Mouse (Mus musculus) ZHBTc4 (cell line): ENCODE measurements around the gene Mmp15.

ENCODE experiments used
- DNase-seq: peaks from one replicate; pipeline ENCODE4 v3.0.0-alpha.2; 2011; ENCODE audit warnings: low read depth, low spot score

The Mmp15 gene

DNA sequence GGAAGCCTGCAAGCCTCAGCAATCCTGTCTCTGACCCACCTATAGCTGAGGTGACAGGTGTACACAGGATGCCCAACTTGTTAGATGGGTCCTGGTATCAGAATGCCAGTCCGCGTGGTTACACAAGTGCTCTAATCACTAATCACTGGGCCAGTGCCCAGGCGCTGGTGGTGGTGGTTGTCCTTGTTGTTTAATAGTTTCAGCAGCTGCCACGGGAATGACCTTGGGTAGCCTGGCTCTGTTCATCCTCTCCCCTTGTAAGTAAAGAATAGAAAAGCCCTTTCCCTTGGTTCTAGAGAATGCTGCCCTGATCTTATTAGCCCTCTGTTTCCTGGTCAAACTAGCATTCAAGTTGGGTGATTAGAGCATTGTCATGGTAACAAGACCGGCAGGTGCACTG is 10.3 kb upstream of the Mmp15 start:
- no peak for DNase-seq

- no peak for DNase-seq
These were observed 7.4 kb upstream of the Mmp15 start for GRCm38 (mm10) chr8:95344668-95345067.

- peak; percentile 66 for DNase-seq
These were observed 5.2 kb upstream of the Mmp15 start for GRCm38 (mm10) chr8:95346643-95347545.

- no peak for DNase-seq
These were observed 3.7 kb upstream of the Mmp15 start for GRCm38 (mm10) chr8:95348356-95348755.

GRCm38 (mm10) chr8:95348811-95349630 is 3.0 kb upstream of the Mmp15 start:
- no peak for DNase-seq

DNA sequence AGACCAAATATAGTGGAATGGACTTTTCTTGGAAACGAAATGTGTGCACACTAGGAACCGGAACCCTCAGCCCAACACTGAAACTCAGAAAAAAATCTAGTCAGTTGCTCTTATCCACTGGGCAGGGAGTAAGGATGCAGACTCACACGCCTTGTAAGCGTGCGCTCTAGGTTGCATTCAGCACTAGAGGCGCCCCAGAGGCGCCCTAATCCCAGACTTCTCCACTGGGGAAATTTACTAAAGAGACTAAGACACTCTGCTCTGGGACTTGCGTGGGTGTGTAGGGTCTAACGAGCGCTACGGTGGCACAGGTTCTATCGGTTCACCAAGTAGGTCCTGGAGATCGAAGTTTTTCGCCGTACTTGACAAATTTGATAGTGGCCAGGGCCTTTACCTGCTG is 607 bp upstream of the Mmp15 start:
- peak; percentile 66 for DNase-seq

GRCm38 (mm10) chr8:95352871-95353866 is 1.1 kb downstream of the Mmp15 start:
- DNase-seq, result peak; percentile 73

DNA sequence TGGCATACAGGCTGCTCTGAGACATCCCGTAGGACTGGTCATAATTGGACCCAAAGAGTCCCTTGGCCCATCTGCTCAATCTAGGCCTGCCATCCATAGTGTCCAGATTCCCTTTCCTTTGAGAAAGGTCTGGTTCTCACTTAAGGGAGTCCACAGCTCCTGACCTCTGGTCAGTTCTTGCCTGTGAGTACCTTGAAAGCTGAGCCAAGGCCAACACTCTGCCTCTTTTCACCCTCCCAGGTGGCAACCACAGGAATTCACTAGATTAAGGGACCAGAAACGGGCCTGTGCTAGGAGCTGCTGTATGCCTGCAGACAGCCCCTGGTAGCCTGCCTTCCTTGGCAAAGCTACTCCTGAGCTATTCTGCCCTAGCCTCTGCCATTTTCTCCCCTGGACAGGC is 2.5 kb downstream of the Mmp15 start:
- no peak for DNase-seq

DNA sequence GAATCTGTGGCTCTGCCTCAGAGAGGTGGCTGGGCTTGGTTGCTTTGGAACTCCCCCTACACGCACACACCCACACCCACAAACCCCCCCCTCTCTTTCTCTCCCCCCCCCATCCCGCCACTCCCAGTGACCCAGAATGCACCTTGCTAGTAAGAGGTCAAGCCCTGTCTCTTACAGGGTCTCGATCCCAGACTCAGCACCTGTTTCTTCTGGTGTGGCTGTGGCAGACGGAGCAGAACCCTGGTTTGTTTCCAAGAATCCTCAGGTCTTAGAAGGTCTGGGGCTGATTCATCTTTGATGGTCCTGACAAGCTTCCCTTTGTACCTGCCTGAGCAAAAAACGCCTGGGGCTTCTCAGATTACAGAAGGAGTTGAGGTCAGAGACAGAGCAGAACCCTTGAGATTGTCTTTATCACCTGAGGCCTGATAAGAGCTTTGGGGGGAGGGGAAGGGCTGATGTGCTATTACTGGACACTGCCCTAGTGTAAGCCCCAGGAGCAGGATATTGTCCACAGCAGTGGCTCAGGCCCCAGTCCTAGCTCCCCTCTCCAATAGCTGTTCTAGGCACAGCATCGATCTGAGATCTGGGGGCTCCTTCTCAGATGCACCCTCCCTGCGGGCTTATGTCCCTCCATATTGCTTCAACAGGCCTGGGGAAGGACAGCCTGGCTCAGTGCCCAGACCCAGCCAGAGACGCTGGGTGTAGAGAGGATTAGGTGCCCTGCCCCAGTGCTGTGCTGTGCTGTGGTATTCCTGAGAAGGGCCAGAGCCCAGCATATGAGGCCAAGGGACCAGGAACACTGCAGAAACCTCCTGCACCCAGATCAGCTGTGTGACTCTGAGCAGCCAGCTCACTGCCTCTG is 6.7 kb downstream of the Mmp15 start:
- no peak for DNase-seq

- no peak for DNase-seq
These were observed 8.3 kb downstream of the Mmp15 start for GRCm38 (mm10) chr8:95360181-95361015.

DNA sequence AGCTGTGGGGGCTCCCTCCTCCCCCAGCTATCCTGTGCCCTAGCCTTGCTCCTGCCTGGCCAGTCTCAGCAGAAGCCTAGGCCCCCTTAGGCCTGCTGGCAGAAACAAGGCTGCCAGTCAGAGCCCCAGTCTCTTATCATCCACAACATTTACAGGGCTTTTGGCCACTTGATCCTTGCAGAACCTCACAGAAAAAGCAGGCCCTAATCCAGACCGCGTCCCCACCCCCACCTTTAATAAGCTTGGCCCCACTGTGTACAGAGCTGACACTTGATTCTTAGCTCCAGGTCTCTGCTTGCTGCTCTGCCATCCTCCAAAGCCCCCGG is 8.9 kb downstream of the Mmp15 start:
- no peak for DNase-seq

DNA sequence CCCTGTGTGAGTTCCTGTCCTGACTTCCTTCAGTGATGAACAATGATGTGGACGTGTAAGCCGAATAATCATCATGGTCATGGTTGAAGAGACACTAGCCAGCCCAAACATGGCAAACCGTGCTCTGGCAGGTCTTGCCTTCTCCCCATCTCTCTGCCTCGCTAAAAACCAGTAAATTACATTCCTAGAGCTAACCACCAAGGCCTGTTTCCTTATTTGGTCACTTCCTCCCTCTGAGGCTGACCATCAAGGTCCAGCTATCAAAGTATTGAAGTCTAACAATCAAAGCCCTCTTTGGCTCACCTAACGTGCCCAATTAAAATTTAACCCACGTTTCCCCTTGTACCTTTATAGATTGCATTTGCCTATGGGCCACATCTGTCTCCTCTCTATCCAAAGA is 10.2 kb downstream of the Mmp15 start:
- DNase-seq, result no peak

GRCm38 (mm10) chr8:95363849-95364248 is 11.8 kb downstream of the Mmp15 start:
- DNase-seq, result no peak

- DNase-seq, result peak; percentile 94
These were observed 17.7 kb downstream of the Mmp15 start for GRCm38 (mm10) chr8:95369581-95370326.

GRCm38 (mm10) chr8:95373389-95374002 is 21.4 kb downstream of the Mmp15 start:
- DNase-seq, result no peak

DNA sequence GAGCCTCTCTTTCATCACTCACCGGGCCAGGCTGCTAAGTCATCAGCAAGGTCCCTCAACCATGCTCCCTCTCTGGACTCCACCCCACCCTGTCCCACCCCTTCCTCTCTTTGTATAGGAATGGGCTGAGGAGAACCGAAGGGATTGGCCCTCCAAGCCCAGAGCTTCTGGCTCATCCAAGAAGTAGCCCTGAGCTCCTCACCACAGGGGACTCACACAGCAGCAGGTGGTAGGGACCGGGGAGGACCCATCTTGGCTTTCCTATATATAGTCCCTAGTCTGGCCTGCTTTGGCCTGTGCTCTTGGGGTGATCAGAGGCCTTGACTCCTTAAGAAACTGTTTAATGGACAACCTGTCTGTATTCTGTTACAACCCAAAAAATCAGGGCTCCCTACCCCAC is 22.4 kb downstream of the Mmp15 start:
- peak; percentile 35 for DNase-seq

- DNase-seq, result no peak
These were observed 23.4 kb downstream of the Mmp15 start for GRCm38 (mm10) chr8:95375374-95375930.

DNA sequence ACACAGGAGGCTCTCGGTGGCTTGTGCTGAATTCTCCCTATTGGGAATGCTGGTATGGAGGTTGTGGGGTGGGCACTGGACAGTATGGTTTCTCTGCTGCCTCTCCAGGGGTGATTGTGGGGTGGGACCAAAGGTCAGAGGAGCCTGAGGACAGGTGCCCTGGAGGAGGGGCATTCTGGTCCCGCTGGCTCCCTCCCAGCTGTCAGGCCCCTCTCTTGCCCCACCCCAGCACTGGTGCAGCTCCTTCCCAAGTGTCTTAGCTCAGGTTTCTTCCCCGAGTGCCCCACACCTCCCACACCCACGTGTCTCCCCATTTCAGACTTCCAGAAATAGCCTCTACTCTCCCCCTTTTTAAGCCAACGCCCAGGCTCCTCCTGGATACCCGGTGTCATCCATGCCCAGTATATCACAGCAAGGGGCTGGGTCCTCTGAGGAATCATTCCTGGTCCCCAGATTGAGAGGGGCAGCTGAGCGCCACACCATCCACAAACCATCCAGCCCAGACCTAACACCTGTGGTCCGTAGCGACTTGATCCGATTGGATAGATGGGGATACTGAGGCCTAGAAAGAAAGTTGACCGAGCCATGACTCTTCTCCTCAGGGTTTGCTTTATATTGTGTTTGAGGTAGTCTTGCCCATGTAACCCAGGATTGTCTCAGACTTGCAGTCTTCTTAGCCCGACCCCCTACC is 24.4 kb downstream of the Mmp15 start:
- no peak for DNase-seq
